ENCODE assay signal across 21 mouse cellular contexts in the genomic region with DNA sequence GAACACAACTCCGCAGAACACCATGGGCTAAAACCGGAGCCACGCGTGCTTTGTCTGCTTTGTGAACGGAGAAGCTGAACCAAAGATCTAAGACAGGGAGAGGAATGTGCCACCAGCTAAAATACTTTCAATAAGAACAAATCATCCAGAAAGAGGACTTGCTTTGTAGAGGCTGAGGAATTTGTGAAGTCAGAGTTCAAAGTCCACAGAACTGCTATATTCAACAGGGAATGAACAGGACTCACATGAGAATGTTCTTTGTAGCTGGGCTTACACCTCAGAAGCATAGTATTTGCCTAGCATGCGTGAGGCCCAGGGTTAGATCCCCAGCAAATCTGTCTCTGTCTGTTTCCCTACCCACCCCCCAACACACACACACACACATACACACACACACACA.
DNase-seq lines count a peak whose midpoint lies in the region; ATAC-seq lines count a peak whose summit lies in the region.
"Had no signal": no experiment of that assay in that cellular context is flagged by ENCODE, and none has a peak within 500 bp of the region (broad histone marks: within the 10 kb centered on the region; RNA-seq: fewer than 3 reads in every experiment).

No protein-coding gene starts in this region.

- no peak overlapping the region for H3K4me2 ChIP-seq in heart, embryonic 14.5 days (ENCODE audit: low read length)
- no peak overlapping the region for H3K4me2 ChIP-seq in intestine, embryonic 16.5 days (ENCODE audit: low read depth, low read length)
- H3K4me2 ChIP-seq: embryonic facial prominence, embryonic 13.5 days; limb, embryonic 15.5 days; neural tube, embryonic 15.5 days had no signal

- intact Hi-C loops in heart, postnatal 14 days (cut with DNase I): no loop called here

- H3K9me3 ChIP-seq in heart, embryonic 14.5 days (ENCODE audit: control insufficient read depth, low read length): no peaks in the 10 kb centered on the region
- no peaks in the 10 kb centered on the region for H3K9me3 ChIP-seq in intestine, embryonic 16.5 days (ENCODE audit: control insufficient read depth, low read length)
- H3K9me3 ChIP-seq: embryonic facial prominence, embryonic 13.5 days; limb, embryonic 15.5 days; neural tube, embryonic 15.5 days had no signal

- no peak for ATAC-seq in heart, embryonic 14.5 days (ENCODE audit: insufficient number of reproducible peaks, insufficient read depth, low FRiP score, low read depth)
- ATAC-seq in intestine, embryonic 16.5 days: 0 out of 2 replicates have a peak, but pooled peaks have one; percentile 33

- peaks cover 78% of the 10 kb centered on the region for H3K36me3 ChIP-seq in heart, embryonic 14.5 days (ENCODE audit: control insufficient read depth, insufficient read depth, low read length)
- no peaks in the 10 kb centered on the region; the same call in 1 of the 2 replicates for H3K36me3 ChIP-seq in intestine, embryonic 16.5 days (ENCODE audit: control insufficient read depth, insufficient read depth, low read length)

- no peak overlapping the region for H3K9ac ChIP-seq in heart, embryonic 14.5 days (ENCODE audit: low read length)
- H3K9ac ChIP-seq in intestine, embryonic 16.5 days (ENCODE audit: low read depth, low read length): no peak overlapping the region
- H3K9ac ChIP-seq: embryonic facial prominence, embryonic 13.5 days; limb, embryonic 15.5 days; neural tube, embryonic 15.5 days had no signal

- no peak overlapping the region for H3K4me3 ChIP-seq in heart, embryonic 14.5 days (ENCODE audit: control insufficient read depth in 1 of 2, insufficient read depth in 1 of 2, low read depth in 1 of 2, low read length in 2 of 2)
- no peak overlapping the region for H3K4me3 ChIP-seq in intestine, embryonic 16.5 days (ENCODE audit: low read length)
- H3K4me3 ChIP-seq: embryonic facial prominence, embryonic 13.5 days; layer of hippocampus, adult 2 months; limb, embryonic 15.5 days; myocyte; neural tube, embryonic 15.5 days had no signal

- peak overlapping the region; percentile 17 to 32; a peak in 3 of 4 replicates for H3K27ac ChIP-seq in heart, embryonic 14.5 days (replicated peaks in 1 of 2; ENCODE audit: control insufficient read depth in 1 of 2, insufficient read depth in 1 of 2, low read depth in 2 of 2, low read length in 2 of 2)
- H3K27ac ChIP-seq in intestine, embryonic 16.5 days (ENCODE audit: low read length): no peak overlapping the region; the same call in 1 of the 2 replicates
- H3K27ac ChIP-seq: embryonic facial prominence, embryonic 13.5 days; layer of hippocampus, adult 2 months; limb, embryonic 15.5 days; neural tube, embryonic 15.5 days had no signal

- WGBS in heart, embryonic 14.5 days: 88% methylated on average over 6 of the region's 6 CpGs
- WGBS in intestine, embryonic 16.5 days: 77% methylated on average over 6 of the region's 6 CpGs

- no peak for DNase-seq in heart, postnatal 14 days
- DNase-seq in Muller cell, postnatal 12 days (ENCODE audit: inconsistent ontology term): peak; percentile 4
- peak; percentile 22 to 65 for DNase-seq in kidney, postnatal 36 days
- DNase-seq in urinary bladder, postnatal 4 days (ENCODE audit: low spot score in 2 of 2): no peak
- DNase-seq in cerebellum, adult 9-11 months: no peak
- DNase-seq in cerebellum, adult 11 months: no peak
- DNase-seq: adrenal gland, postnatal 36 days; B cell, adult 2 months; cerebellum, adult 2 months; heart, adult 11 months; layer of hippocampus, postnatal 36 days; lung, postnatal 14 days; midbrain, embryonic 14.5 days; thymus, adult 2 months had no signal

- H3K4me1 ChIP-seq in heart, embryonic 14.5 days (ENCODE audit: control insufficient read depth in 2 of 2, insufficient read depth in 2 of 2, low read length in 2 of 2): no peaks in the 10 kb centered on the region
- H3K4me1 ChIP-seq in intestine, embryonic 16.5 days (ENCODE audit: control insufficient read depth, insufficient read depth, low read length): no peaks in the 10 kb centered on the region
- H3K4me1 ChIP-seq: embryonic facial prominence, embryonic 13.5 days; limb, embryonic 15.5 days; neural tube, embryonic 15.5 days had no signal

- no peaks in the 10 kb centered on the region for H3K27me3 ChIP-seq in heart, embryonic 14.5 days (ENCODE audit: control insufficient read depth, insufficient read depth, low read length)
- H3K27me3 ChIP-seq in intestine, embryonic 16.5 days (replicated peaks; ENCODE audit: control insufficient read depth, insufficient read depth, low read length): no peaks in the 10 kb centered on the region
- H3K27me3 ChIP-seq: embryonic facial prominence, embryonic 13.5 days; limb, embryonic 15.5 days; neural tube, embryonic 15.5 days had no signal

Comparison
In these comparisons a context has a peak if more than half of its experiments do, and no peak if none do; other contexts are left out.
1. DNase-seq: peak in Muller cell, postnatal 12 days (single experiment) and kidney, postnatal 36 days (2 of 2); none in heart, postnatal 14 days (0 of 2), urinary bladder, postnatal 4 days (0 of 2), cerebellum, adult 9-11 months (single experiment) and cerebellum, adult 11 months (single experiment).